Mouse (Mus musculus) frontal cortex, adult (tissue): Measurements from ENCODE around the gene Napb.

Experiments used
- ATAC-seq: cut with Nextera tagmentation; 2 replicates; pipeline ENCODE4 v1.9.2; 2017; ENCODE audit warnings: mild to moderate bottlenecking, moderate library complexity, mixed read lengths; ENCODE audit not compliant: low TSS enrichment

Gene Napb

DNA sequence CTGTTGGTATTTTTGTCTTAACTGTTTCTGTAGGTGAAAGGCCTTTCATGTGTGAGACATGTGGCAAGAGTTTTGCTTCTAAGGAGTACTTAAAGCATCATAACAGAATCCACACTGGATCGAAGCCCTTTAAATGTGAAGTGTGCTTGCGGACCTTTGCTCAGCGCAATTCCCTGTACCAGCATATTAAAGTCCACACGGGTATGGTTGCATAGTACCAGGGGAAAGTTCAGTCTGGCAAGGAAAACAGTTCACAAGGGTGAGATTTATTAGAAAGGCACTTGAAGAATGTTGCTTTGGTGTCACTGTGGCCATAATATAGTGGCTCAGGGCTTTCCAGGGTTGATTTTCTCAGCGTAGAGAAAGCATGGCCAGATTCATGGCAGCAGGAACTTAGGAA is 44.3 kb downstream of the Napb start:
- no peak for ATAC-seq

DNA sequence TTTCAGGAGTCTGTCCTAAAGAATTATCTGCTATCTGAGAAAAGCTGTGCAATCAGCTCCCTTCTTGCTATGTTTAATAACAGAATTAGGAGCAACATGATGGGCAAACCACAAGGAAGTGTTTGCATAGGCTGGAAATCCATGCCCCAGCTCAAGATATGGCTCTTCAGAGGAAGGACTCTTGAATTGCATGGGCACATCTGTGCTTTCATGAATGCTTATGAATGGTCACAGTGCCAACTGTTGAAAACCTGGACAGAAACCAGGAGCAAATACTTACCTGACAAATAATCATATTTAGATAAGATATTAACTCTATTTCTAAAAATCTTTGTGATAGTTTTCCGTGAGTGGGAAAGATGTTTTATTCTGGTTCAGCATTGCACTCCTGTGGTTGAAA is 45.4 kb downstream of the Napb start:
- ATAC-seq, result no peak

DNA sequence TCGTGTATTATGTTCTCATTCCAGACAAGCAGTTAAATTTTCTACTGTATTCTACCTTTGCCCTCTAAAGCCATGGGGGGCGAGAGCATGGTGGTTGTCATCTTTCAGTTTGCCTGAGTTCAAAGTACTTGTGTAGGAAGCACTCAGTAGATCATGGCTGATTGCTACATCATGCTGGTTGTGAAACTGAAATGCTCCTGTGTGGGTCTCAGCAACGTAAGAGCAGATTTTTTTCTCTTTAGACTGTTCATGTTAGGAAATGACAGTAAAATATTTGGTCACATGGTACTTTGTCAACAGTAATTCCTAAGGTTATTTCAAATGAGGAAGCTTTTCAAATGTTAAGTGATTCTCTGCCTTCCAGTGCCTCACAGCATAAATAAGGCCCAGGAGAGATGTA is 46.6 kb downstream of the Napb start:
- no peak for ATAC-seq

DNA sequence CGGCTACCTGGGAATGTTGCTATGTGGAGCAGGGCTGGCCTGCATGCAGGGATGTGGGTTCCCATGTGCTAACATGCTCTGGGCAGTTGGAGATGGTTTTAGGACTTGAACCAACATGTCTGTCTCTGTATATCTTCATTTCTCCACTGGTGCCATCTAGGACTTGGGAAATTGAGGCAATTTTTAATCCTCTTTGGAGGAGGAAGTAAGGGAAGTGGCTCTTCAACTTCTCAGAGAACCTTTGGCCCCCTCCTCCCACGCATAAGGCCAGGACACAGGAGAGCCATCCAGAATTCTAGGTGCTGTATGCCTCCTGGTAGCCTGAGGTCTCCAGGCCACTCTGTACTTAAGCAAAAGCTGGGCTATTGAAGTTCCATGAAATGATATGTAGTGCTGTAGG is 47.3 kb downstream of the Napb start:
- ATAC-seq, result no peak

DNA sequence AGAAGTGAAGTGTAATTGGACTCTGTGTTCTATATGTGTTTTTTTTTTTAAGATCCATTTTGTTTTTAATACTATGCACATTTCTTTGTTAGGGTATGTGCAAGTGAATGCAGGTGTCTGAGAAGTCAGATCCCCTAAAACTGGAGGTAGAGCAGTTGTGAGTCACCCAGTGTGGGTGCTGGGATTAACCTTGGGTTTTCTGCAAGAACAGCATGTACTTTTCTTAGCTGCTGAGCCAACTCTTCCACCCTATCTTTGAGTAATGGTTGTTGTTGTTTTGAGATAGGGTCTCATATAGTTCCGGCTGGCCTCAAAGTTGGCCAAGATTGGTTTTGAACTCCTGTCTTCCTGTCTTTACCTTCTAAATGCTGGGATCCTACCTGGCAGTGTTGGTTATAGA is 49.2 kb downstream of the Napb start:
- ATAC-seq, result no peak

DNA sequence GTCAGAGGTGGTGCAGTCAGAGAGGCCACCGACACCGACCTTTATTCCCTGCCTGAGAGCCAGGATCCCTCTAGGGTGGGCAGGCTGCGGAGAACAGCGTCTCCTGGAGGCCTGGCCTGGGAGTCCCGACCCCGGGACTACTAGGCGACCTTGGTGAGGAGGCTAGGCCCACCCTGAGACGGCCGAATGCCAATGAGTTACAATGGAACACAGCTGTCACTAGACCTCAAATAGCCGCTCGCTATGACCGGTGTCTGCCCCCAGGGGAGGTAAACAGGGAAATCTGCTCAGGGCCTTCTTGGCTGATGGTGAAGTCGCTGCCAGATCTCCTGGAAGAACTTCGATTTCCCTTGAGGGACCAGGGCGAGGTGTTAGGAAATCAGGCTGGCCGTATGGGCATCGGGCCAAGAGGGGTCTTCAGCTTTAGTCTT is 50.8 kb downstream of the Napb start:
- ATAC-seq, result peak; percentile 5

DNA sequence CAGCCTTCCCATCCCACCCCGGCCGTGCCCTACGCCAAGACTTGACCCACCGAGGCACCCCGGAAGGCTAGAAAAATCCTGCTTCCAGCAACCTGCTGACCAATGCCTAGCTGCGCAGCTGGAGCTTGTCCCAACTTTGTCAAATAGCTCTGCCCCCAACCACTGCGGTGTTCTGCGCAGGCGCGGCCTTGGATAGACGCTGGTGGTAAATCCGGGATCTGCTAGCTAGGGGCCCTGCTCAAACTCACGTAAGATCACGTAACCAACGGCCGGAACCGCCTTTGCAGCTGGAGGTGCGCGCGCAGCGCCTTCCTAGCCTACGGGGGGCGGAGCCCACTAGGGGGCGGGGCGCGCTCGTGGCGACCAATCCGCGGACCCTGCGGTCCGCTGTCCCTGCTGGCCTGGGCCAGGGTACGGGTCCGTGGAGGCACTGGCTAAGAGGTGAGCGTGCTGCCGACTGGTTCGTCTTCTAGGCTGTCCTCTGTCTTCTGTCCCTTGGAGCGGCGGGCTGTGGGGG is 51.4 kb downstream of the Napb start, which contains the start of gene Gzf1:
Gzf1 (plus strand) TSS at position 249 of the 517 bp plus-strand sequence.
- peak; percentile 84 for ATAC-seq

DNA sequence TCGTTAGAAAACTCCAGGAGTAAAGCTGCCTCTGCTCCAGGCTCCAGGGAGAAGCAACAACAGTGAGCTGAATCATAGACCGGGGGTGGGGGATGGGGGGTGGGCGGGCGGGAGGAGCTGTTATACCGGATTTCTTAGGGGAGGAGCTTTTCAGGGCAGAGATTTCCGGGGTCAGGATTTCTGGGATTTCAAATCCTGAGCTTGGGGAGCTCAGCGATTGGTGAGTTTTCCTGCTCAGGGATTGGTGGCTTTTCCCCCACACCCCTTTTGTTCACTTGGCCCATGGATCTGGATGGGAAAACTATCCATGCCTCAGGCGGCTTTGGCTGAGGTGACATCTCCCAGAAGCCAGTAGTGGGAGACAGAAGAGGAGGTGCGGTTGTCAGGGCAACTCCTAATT is 52.9 kb downstream of the Napb start:
- ATAC-seq, result peak; percentile 29

DNA sequence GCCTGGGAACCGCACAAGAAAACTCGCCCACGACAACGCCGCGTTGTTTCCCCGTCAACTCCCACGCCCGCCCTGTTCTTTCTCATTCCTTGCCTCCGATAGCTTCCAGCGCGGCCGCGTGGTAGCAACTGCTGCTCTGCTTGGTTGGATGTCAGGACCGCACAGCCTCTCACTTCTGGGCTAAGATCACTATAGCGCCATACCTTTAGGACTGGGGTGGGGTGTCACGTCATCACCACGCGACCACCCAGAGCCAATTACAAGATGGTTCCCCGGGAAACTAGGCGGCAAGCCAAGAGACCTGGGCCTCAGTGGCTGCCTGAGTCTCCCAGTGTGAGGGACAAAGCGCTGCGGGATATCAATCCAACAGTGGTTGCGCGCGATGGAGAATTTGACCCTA is 54.5 kb downstream of the Napb start:
- ATAC-seq, result peak; percentile 17

DNA sequence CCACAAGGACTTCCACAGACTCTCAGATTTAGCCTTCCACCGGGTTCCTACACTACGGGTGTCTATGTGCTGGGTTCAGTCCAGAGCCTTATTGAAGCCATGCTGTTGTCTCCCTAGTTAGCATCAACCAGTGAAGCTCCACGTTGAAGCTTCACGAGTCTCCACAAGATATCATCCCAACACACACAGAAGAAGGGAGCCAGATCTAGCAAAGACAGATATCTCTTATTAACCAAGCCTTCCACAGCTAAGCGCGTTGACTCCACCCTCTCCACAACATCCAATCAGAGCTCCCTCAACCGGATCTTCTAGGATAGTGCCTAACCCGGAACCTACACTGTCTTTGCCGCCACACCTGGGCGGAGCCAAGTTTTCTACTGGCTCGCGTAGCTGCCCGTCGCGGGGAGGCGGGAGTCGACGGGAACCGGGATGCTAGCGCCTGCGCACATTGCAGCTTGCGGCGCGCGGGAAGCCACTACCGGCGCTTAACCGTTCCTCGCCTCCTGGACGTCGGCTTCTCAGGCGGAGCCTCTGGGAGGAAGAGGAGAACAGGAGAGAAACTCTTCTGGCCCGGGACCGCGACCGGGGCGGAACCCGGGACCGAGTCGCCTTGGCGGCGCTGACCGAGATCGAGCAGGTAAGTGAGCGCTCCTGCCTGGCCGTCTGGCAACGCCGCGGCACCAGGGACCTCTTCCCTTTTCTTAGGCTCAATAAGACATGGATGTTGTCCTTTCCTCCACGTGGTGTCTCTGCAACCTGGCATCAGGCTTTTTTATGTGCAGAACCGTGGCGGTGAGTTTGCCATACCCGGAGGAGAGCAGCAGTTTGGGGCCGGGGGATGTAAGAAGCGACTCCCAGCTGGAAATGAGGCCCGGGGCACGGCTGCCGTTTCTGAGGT is 59.8 kb downstream of the Napb start, which contains the start of gene Nxt1:
Nxt1 (plus strand) TSS at position 403 of the 898 bp plus-strand sequence.
- peak; percentile 98 for ATAC-seq

DNA sequence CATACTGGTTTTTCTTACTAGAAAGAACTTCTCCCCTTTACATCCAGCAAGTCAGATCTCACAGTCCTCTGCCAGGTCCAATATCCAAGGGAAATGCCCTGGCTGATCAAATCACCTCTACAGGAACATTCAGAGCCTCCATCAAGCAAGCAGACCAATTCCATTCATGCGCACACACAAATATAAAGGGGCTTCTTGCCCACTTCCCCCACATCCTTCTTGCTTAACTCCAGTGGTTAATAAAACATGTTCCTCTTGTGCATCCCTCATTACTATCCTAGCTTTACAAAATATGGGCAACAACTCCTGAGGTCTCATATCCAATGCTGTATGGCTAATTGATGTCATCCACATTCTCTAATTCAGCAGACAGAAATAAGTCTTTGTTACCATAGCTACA is 68.8 kb downstream of the Napb start:
- no peak for ATAC-seq

DNA sequence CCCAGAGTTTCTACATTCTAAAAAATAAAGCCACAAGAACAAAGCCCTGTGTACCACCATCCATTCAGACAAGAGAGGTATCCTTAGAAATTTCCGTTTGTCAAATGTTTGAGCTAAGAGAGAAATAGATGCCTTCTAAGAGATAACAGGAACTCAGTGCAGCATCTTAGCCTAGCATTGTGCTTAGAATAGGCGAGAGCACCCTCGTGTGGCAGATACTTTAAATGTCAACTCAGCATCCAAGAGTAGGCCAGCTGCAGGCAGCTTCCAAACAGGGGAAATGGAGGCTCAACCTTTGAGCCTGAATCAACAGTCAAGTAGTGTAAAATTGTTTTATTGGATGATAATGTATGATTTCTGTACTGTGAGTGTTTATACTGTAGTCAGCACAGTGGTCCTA is 77.3 kb downstream of the Napb start:
- ATAC-seq, result peak; percentile 99

DNA sequence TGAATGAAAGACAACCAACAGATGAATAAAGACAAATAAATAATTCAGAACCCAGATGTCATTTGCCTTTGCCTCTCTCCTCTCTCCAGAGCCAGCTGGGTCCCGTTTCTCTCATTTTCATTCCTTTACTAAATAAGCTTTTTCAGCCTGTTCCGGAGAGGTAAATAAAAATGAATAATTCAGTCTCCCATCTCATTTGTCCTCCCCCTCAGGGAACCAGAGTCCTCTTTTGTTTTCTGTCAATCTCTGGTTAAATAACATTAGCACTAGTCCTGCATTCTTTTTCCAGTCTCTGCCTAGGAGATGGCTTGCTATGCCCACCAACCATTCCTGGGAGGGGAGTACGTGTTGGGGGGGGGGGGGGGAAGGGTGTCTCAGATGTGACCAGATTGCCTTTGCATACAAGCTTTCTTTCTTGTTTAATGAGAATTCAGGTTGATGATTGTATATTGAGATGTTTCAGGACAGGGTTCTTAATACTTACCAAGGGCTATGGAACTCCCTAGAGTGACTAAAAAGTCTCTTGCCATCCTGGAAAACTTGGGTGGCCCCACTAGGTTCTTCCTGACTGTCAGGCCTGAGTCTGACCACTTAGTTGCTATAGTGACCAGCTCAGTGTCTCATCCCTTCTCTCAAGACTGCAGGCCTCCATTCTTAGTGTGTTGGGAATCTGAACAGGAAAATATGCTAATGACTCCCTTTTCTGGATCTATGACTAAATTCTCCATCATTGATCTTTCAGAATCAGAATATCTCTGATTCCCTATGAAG is 81.5 kb downstream of the Napb start:
- no peak for ATAC-seq

DNA sequence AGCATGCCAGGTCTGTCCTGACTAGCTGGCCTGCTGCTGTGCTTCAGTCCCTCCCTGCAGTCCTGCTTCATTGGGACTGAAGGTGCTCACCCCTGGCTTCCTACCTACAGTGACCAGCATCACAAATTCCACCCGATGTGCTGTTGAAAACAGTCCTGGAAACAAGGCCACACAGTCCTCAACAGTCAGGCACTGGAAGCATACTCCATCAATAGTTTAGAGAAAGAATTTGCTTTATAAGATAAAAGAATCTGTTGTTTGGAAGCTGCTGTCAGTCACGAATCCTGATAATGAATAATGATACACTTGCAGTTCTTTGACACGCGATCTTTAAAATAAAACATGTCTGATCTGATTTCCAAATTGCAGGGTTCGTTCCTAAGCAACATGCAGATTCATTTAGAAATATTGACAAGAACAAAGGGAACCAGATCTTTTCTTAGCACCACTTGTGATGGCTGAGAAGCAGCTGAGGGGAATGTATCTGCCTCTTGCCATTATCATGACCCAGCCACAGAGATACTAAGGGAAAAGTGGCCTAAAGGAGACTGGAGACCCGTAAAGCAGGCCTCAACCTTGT is 87.8 kb downstream of the Napb start:
- no peak; the same call in 1 of the 2 replicates for ATAC-seq
